Mouse (Mus musculus) heart, postnatal 0 days (tissue): Measurements from ENCODE around the gene Gm10563. TPM values are rescaled to one million over a fixed set of nuclear protein-coding genes. Genes with fewer than 3 reads are reported as not detected.

Source experiments
- ATAC-seq: fragments of 200-750 bp; cut with Nextera tagmentation; 2 replicates; pipeline ENCODE4 v1.8.0; 2017; ENCODE audit warnings: low read depth, moderate number of reproducible peaks, moderate library complexity; ENCODE audit not compliant: insufficient read depth
- DNase-seq: peaks from one replicate; pipeline ENCODE4 v3.0.0-alpha.2; 2016; ENCODE audit warnings: low spot score
- H3K27ac ChIP-seq: fragments of 300-500 bp; sonication (generic); 2 replicates; pipeline ENCODE4 v1.5.1; 2014; ENCODE audit warnings: low read depth, mild to moderate bottlenecking
- H3K27me3 ChIP-seq: fragments of 300-500 bp; sonication (generic); 2 replicates; pipeline ENCODE4 v1.6.1; 2014; ENCODE audit warnings: low read length, mixed read lengths; ENCODE audit not compliant: control insufficient read depth, insufficient read depth
- H3K36me3 ChIP-seq: fragments of 300-500 bp; sonication (generic); replicated peaks from 2 replicates; pipeline ENCODE4 v1.6.1; 2014; ENCODE audit warnings: low read length, mixed read lengths; ENCODE audit not compliant: control insufficient read depth, insufficient read depth
- H3K4me1 ChIP-seq: fragments of 300-500 bp; sonication (generic); 2 replicates; pipeline ENCODE4 v1.6.1; 2014; ENCODE audit warnings: antibody characterized with exemption; ENCODE audit not compliant: control insufficient read depth, insufficient read depth
- H3K4me2 ChIP-seq: fragments of 300-500 bp; sonication (generic); 2 replicates; pipeline ENCODE4 v1.6.1; 2014; ENCODE audit warnings: low read depth, mild to moderate bottlenecking, low read length, moderate library complexity
- H3K4me3 ChIP-seq: fragments of 300-500 bp; sonication (generic); 2 replicates; pipeline ENCODE4 v1.5.1; 2014; ENCODE audit warnings: low read depth, low read length
- H3K9ac ChIP-seq: fragments of 300-500 bp; sonication (generic); replicated peaks from 2 replicates; pipeline ENCODE4 v1.6.1; 2014; ENCODE audit warnings: low read depth, low read length, mixed read lengths
- H3K9me3 ChIP-seq: fragments of 300-500 bp; sonication (generic); replicated peaks from 2 replicates; pipeline ENCODE4 v1.6.1; 2016; ENCODE audit warnings: low read length; ENCODE audit not compliant: control insufficient read depth
- CTCF ChIP-seq: IDR thresholded peaks from 2 replicates; pipeline ENCODE4 v1.5.1; 2016; ENCODE audit warnings: antibody characterized with exemption, control low read depth, low read depth
- EP300 ChIP-seq: IDR thresholded peaks from 2 replicates; pipeline ENCODE4 v1.6.1; 2016; ENCODE audit warnings: antibody characterized with exemption, low read depth
- WGBS: fragments of 180-500 bp; shearing (Covaris S2); extraction: QIAGEN DNeasy Blood & Tissue Kit; methylation state at CpG from one replicate; pipeline ENCODE4 v1.1.7; 2014; 5-methylcytosine and 5-hydroxymethylcytosine counted together
- polyA plus RNA-seq: library from polyadenylated mRNA; unstranded; fragments of >200 nt; fragmentation: Nextera tagmentation; extraction: Ambion mirVana; gene quantifications from 2 replicates; pipeline ENCODE4 v1.2.1, GENCODE M21; 2015
- total RNA-seq: library from RNA; depleted of rRNA; stranded (reverse); fragments of >200 nt; gene quantifications from 2 replicates; pipeline ENCODE4 v1.2.3, GENCODE M21; 2014; ENCODE audit warnings: low replicate concordance

The Gm10563 gene
- total and polyA plus RNA-seq, 2 experiments from 2014 or later: not detected

GRCm38 (mm10) chr4:155618321-155618720 lies 26.9 kb downstream of the Gm10563 start:
- Histone ChIP-seq H3K4me1 (no peaks in the 10 kb centered on the region), H3K9me3 (no peaks in the 10 kb centered on the region), H3K27ac (no peak overlapping the region), H3K4me3 (no peak overlapping the region), H3K27me3 (no peaks in the 10 kb centered on the region), H3K4me2 (no peak overlapping the region), H3K36me3 (peaks cover 75% of the 10 kb centered on the region), H3K9ac (no peak overlapping the region)
- no peak for TF ChIP-seq EP300
- TF ChIP-seq CTCF: no peak
- DNase-seq: no peak
- WGBS: 79% methylated on average over 5 of the region's 5 CpGs
- no peak for ATAC-seq

GRCm38 (mm10) chr4:155613264-155613663 lies 31.9 kb downstream of the Gm10563 start:
- 90% methylated on average over 3 of the region's 3 CpGs for WGBS
- H3K9ac ChIP-seq: no peak overlapping the region
- H3K4me1 ChIP-seq: no peaks in the 10 kb centered on the region
- H3K36me3 ChIP-seq: peaks cover 78% of the 10 kb centered on the region
- no peaks in the 10 kb centered on the region for H3K9me3 ChIP-seq
- no peak overlapping the region for H3K4me2 ChIP-seq
- DNase-seq (no peak), ATAC-seq (no peak)
- TF ChIP-seq EP300: no peak
- TF ChIP-seq CTCF: no peak
- H3K4me3 ChIP-seq: no peak overlapping the region
- H3K27me3 ChIP-seq: no peaks in the 10 kb centered on the region
- no peak overlapping the region for H3K27ac ChIP-seq

- H3K4me1 ChIP-seq: no peaks in the 10 kb centered on the region
- H3K4me3 ChIP-seq: no peak overlapping the region
- no peak for DNase-seq
- no peak overlapping the region for H3K9ac ChIP-seq
- H3K27ac ChIP-seq: no peak overlapping the region
- peaks cover 65% of the 10 kb centered on the region for H3K36me3 ChIP-seq
- no peak for ATAC-seq
- no peak for TF ChIP-seq EP300
- TF ChIP-seq CTCF: no peak
- H3K9me3 ChIP-seq: no peaks in the 10 kb centered on the region
- 74% methylated on average over 3 of the region's 3 CpGs for WGBS
- no peaks in the 10 kb centered on the region for H3K27me3 ChIP-seq
- H3K4me2 ChIP-seq: no peak overlapping the region
Observed at GRCm38 (mm10) chr4:155611860-155612259, 33.3 kb downstream of the Gm10563 start.

GRCm38 (mm10) chr4:155606825-155607224 lies 38.4 kb downstream of the Gm10563 start:
- DNase-seq: no peak
- ATAC-seq: no peak
- Histone ChIP-seq H3K27ac (no peak overlapping the region), H3K4me1 (no peaks in the 10 kb centered on the region), H3K4me3 (no peak overlapping the region), H3K27me3 (no peaks in the 10 kb centered on the region), H3K36me3 (peaks cover 30% of the 10 kb centered on the region), H3K9me3 (no peaks in the 10 kb centered on the region), H3K4me2 (no peak overlapping the region), H3K9ac (no peak overlapping the region)
- TF ChIP-seq EP300 (no peak), CTCF (no peak)
- 83% methylated on average over 2 of the region's 2 CpGs for WGBS

GRCm38 (mm10) chr4:155605132-155605531 lies 40.1 kb downstream of the Gm10563 start:
- Histone ChIP-seq H3K4me3 (no peak overlapping the region), H3K9me3 (no peaks in the 10 kb centered on the region), H3K4me2 (no peak overlapping the region), H3K4me1 (no peaks in the 10 kb centered on the region), H3K27ac (no peak overlapping the region), H3K36me3 (peaks cover 15% of the 10 kb centered on the region), H3K27me3 (no peaks in the 10 kb centered on the region), H3K9ac (no peak overlapping the region)
- no peak for ATAC-seq
- TF ChIP-seq CTCF (no peak), EP300 (no peak)
- WGBS: 89% methylated on average over 4 of the region's 4 CpGs
- no peak for DNase-seq

GRCm38 (mm10) chr4:155603801-155604200 lies 41.4 kb downstream of the Gm10563 start:
- H3K4me2 ChIP-seq: no peak overlapping the region
- DNase-seq (no peak), ATAC-seq (no peak)
- TF ChIP-seq EP300: no peak
- no peak for TF ChIP-seq CTCF
- peaks cover 10% of the 10 kb centered on the region; the same call in 1 of the 2 replicates for H3K36me3 ChIP-seq
- no peaks in the 10 kb centered on the region for H3K4me1 ChIP-seq
- 93% methylated on average over 5 of the region's 6 CpGs for WGBS
- H3K27me3 ChIP-seq: no peaks in the 10 kb centered on the region
- H3K4me3 ChIP-seq: no peak overlapping the region
- H3K9me3 ChIP-seq: no peaks in the 10 kb centered on the region
- H3K9ac ChIP-seq: no peak overlapping the region
- no peak overlapping the region for H3K27ac ChIP-seq
